Mouse (Mus musculus) hindbrain, embryonic 11.5 days (tissue): ENCODE data around the gene Gpr88. TPM values are rescaled to one million over a fixed set of nuclear protein-coding genes. Genes with fewer than 3 reads are reported as not detected.

Experiments used
- ATAC-seq: fragments of 200-750 bp; cut with Nextera tagmentation; 2 replicates; pipeline ENCODE4 v1.8.0; 2017; ENCODE audit warnings: mild to moderate bottlenecking, moderate TSS enrichment, moderate library complexity; ENCODE audit not compliant: low FRiP score
- DNase-seq: peaks from one replicate; pipeline ENCODE4 v3.0.0-alpha.2; 2015; ENCODE audit warnings: low spot score
- H3K27ac ChIP-seq: fragments of 300-500 bp; sonication (generic); 2 replicates; pipeline ENCODE4 v1.5.1; 2014; ENCODE audit warnings: mild to moderate bottlenecking, low read depth, low read length
- H3K27me3 ChIP-seq: fragments of 300-500 bp; sonication (generic); 2 replicates; pipeline ENCODE4 v1.6.1; 2014; ENCODE audit warnings: mild to moderate bottlenecking, low read length, moderate library complexity, mixed read lengths; ENCODE audit not compliant: control insufficient read depth, insufficient read depth
- H3K36me3 ChIP-seq: fragments of 300-500 bp; sonication (generic); 2 replicates; pipeline ENCODE4 v1.6.1; 2014; ENCODE audit warnings: mild to moderate bottlenecking, low read length, moderate library complexity, mixed read lengths; ENCODE audit not compliant: control insufficient read depth, insufficient read depth
- H3K4me1 ChIP-seq: fragments of 300-500 bp; sonication (generic); replicated peaks from 2 replicates; pipeline ENCODE4 v1.6.1; 2014; ENCODE audit warnings: low read length, mixed read lengths; ENCODE audit not compliant: control insufficient read depth, insufficient read depth
- H3K4me2 ChIP-seq: fragments of 300-500 bp; sonication (generic); replicated peaks from 2 replicates; pipeline ENCODE4 v1.6.1; 2014; ENCODE audit warnings: mild to moderate bottlenecking, low read depth, low read length
- H3K4me3 ChIP-seq: fragments of 300-500 bp; sonication (generic); 2 replicates; pipeline ENCODE4 v1.5.1; 2014; ENCODE audit warnings: low read depth, low read length
- H3K9ac ChIP-seq: fragments of 300-500 bp; sonication (generic); 2 replicates; pipeline ENCODE4 v1.6.1; 2014; ENCODE audit warnings: low read depth, low read length
- H3K9me3 ChIP-seq: fragments of 300-500 bp; sonication (generic); 2 replicates; pipeline ENCODE4 v1.6.1; 2016; ENCODE audit warnings: low read length; ENCODE audit not compliant: control insufficient read depth
- WGBS: fragments of 180-500 bp; shearing (Covaris S2); extraction: QIAGEN DNeasy Blood & Tissue Kit; methylation state at CpG from one replicate; pipeline ENCODE4 v1.1.7; 2014; 5-methylcytosine and 5-hydroxymethylcytosine counted together
- polyA plus RNA-seq: library from polyadenylated mRNA; unstranded; fragments of >200 nt; fragmentation: Nextera tagmentation; extraction: Ambion mirVana; gene quantifications from 2 replicates; pipeline ENCODE4 v1.2.1, GENCODE M21; 2014

The Gpr88 gene
- polyA plus RNA-seq, 1 experiment from 2014 or later, result 0.93 TPM

DNA sequence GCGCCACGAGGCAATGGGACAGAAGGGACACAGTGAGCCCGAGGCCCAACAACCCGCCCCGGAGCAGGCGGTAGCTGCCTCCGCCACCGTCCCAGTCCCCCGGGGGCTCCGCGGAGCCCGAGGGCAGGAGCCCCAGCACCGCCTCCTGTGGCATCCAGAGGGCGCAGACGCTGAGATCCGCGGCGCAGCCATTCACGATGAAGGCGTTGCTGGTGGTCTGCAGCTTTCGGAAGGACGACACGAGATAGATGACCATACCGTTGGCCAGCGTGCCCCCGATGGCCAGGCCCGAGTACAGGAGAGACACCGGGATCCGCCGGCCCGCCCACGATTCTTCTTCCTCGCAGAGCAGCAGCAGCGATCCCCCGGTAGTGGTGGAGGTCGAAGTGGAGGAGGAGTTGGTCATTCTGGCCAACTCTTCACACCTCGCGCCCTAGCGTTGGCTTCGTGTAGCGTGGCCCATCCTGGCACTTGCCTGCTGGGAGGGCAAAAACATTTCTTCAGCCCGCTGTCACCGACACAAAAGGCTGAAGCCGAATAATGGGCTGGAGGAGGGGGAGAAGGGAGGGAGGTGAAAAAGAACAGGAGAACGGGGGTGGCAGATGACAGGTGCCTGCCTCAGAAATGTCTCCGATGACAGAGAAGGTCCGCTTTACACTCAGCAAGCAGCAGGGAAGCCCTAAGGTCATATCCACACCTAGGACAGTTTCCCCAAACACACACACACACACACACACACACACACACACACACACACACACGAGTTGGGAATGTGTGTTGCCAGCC, 855 bp downstream of the Gpr88 start:
- ATAC-seq, result peak; percentile 62
- under 1% methylated on average over 47 of the region's 48 CpGs for WGBS
- Histone ChIP-seq H3K4me3 (peak overlapping the region; percentile 50), H3K27ac (no peak overlapping the region), H3K4me1 (peaks cover 8% of the 10 kb centered on the region), H3K9me3 (no peaks in the 10 kb centered on the region), H3K4me2 (peak overlapping the region; percentile 98), H3K36me3 (no peaks in the 10 kb centered on the region), H3K9ac (no peak overlapping the region; the same call in 1 of the 2 replicates), H3K27me3 (peaks cover 25% of the 10 kb centered on the region)
- DNase-seq, result peak; percentile 74

DNA sequence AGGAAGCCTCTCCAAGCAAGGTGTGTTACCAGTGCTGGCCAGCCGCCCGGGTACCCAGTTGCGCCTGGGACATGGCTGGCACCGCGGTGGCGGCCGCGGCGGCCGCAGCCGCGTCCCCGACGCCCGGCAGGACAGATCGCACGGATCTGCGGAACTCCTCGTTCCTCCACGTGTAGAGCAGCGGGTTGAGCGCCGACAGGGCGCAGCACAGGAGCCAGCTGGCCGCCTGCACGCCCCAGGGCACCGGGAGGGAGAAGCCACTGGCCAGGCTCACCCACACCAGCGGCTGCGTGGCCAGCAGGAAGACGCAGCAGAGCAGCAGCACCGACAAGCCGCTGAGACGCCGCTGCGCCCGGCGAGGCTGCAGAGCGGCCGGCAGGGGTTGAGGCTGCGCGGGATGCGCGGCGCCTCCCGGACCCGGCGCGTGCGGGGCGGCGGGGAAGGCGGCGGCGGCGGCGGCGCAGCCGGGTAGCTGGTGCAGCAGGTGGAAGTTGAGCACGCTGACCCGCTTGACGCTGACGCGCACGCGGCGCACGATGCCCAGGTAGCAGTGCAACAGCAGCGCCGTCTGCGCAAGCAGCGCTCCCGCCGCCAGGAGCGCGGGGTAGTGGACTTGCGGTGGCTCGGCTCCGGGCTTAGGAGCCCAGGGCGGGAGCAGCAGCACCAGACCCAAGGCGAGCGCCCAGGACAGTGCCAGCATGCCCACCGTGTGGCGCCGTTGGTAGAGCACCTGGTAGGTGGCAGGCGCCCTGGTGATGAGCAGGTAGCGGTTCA, 1.6 kb downstream of the Gpr88 start:
- DNase-seq (peak; percentile 66), ATAC-seq (peak; percentile 73)
- no peak overlapping the region for H3K27ac ChIP-seq
- no peaks in the 10 kb centered on the region for H3K36me3 ChIP-seq
- peak overlapping the region; percentile 50 for H3K4me3 ChIP-seq
- peak overlapping the region; percentile 98 for H3K4me2 ChIP-seq
- H3K4me1 ChIP-seq, result peaks cover 8% of the 10 kb centered on the region
- H3K9me3 ChIP-seq, result no peaks in the 10 kb centered on the region
- H3K27me3 ChIP-seq, result peaks cover 25% of the 10 kb centered on the region
- peak overlapping the region; percentile 44 for H3K9ac ChIP-seq
- under 1% methylated on average over 79 of the region's 86 CpGs for WGBS

DNA sequence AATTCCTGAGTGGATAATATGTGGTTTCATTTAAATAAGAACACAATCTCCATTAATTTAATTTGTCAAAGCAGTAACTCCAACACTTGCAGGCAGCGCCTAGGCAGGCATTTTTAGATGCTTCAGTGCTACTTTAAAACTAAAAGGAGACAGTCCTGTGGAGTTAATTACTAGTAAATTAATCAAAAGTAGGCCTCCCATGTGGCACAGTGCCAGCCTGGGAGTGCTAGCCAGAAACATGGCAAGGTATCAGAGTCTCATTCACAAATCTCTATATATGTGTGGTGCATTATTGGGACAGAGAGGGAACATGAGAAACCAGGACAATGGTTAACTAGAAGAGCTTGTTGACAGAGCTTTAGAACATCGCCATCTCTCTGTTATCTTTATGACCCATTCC, 4.3 kb downstream of the Gpr88 start:
- WGBS, result 87% methylated on average over 2 of the region's 2 CpGs
- no peak for ATAC-seq
- Histone ChIP-seq H3K36me3 (no peaks in the 10 kb centered on the region), H3K9me3 (no peaks in the 10 kb centered on the region), H3K4me1 (peaks cover 8% of the 10 kb centered on the region), H3K4me2 (no peak overlapping the region), H3K27me3 (peaks cover 25% of the 10 kb centered on the region), H3K4me3 (no peak overlapping the region), H3K27ac (no peak overlapping the region), H3K9ac (no peak overlapping the region)
- no peak for DNase-seq

DNA sequence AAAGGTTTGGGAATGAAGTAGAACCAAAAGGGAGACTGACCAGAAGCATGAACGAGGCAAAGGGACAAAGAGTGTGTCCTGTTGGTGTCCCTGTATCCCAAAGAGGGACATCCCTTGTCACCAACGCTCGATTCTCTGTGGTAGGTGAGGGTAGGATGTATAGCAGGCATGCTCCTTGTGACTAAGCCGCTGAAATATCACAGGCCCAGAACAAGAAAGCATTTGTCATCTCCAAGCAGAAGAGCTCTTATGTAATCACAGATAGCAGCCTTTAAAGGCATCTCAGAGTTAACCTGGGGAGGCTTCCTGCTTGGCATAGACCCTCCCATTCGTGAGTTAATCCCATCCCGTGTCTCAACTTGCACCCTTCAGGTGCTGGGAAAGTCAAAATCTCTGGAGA, 8.8 kb downstream of the Gpr88 start:
- H3K9me3 ChIP-seq, result no peaks in the 10 kb centered on the region
- DNase-seq (no peak), ATAC-seq (no peak)

DNA sequence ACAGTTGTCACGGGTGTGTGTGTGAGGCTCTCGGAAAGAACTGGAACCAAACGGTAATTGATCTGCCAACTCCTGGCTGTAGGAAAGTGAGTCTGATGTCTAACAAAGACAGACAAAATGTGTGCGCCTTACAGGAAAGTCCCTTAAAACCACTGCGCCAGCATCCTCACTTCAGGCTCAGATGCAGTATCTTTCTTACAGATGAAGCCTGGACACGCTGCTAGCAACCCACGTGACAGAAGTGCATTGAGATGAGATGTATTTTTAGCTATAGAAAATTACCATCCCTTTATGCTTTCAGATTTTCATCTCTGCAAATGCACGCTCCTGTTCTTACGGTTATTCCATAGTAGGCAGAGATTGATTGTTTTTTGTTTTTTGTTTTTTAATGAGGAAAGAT, 10.6 kb downstream of the Gpr88 start:
- Histone ChIP-seq H3K4me1 (no peaks in the 10 kb centered on the region), H3K27me3 (no peaks in the 10 kb centered on the region), H3K4me3 (no peak overlapping the region), H3K9me3 (no peaks in the 10 kb centered on the region), H3K9ac (no peak overlapping the region), H3K36me3 (no peaks in the 10 kb centered on the region), H3K27ac (no peak overlapping the region), H3K4me2 (no peak overlapping the region)
- ATAC-seq (no peak), DNase-seq (no peak)
- WGBS, result 75% methylated on average over 9 of the region's 9 CpGs

More for the DNA sequence above, 8.8 kb downstream of the Gpr88 start:
- Histone ChIP-seq H3K4me2 (no peak overlapping the region), H3K27me3 (no peaks in the 10 kb centered on the region), H3K9ac (no peak overlapping the region), H3K4me1 (no peaks in the 10 kb centered on the region), H3K36me3 (no peaks in the 10 kb centered on the region), H3K4me3 (no peak overlapping the region), H3K27ac (no peak overlapping the region)
- WGBS, result 76% methylated on average over 6 of the region's 6 CpGs

- 83% methylated on average over 5 of the region's 5 CpGs for WGBS
These were observed 15.8 kb downstream of the Gpr88 start for GRCm38 (mm10) chr3:116237527-116237926.

GRCm38 (mm10) chr3:116236856-116237255, 16.4 kb downstream of the Gpr88 start:
- WGBS, result 75% methylated on average over 4 of the region's 4 CpGs
- H3K4me1 ChIP-seq, result no peaks in the 10 kb centered on the region
- DNase-seq, result no peak
- no peak overlapping the region for H3K4me2 ChIP-seq
- H3K9me3 ChIP-seq, result no peaks in the 10 kb centered on the region
- ATAC-seq, result no peak
- H3K27ac ChIP-seq, result no peak overlapping the region
- no peaks in the 10 kb centered on the region for H3K27me3 ChIP-seq
- H3K4me3 ChIP-seq, result no peak overlapping the region
- H3K9ac ChIP-seq, result no peak overlapping the region
- no peaks in the 10 kb centered on the region for H3K36me3 ChIP-seq

More at GRCm38 (mm10) chr3:116237527-116237926, 15.8 kb downstream of the Gpr88 start:
- ATAC-seq (no peak), DNase-seq (no peak)
- Histone ChIP-seq H3K9ac (no peak overlapping the region), H3K36me3 (no peaks in the 10 kb centered on the region), H3K9me3 (no peaks in the 10 kb centered on the region), H3K4me3 (no peak overlapping the region), H3K27ac (no peak overlapping the region), H3K4me1 (no peaks in the 10 kb centered on the region), H3K27me3 (no peaks in the 10 kb centered on the region), H3K4me2 (no peak overlapping the region)

DNA sequence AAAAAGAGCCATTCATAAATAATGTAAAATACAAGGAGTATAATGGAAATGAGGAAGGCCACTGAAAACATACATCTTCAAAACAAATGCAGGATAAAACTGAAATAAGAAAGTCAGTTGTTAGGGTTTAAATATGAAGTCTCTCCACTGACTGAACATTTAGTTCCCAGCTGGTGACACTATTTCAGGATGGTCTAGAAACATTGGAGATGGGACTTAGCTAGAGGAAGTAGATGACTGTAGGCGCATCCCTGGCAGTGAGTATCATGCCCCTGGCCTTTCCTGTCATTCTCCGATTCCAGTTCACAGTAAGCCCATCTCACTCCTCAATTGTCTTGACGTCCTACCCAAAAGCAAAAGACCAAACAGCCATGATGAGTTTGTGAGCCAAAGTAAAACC, 19.8 kb downstream of the Gpr88 start:
- Histone ChIP-seq H3K9me3 (no peaks in the 10 kb centered on the region), H3K27ac (no peak overlapping the region), H3K4me3 (no peak overlapping the region), H3K4me2 (no peak overlapping the region), H3K36me3 (no peaks in the 10 kb centered on the region), H3K27me3 (no peaks in the 10 kb centered on the region), H3K9ac (no peak overlapping the region), H3K4me1 (no peaks in the 10 kb centered on the region)
- ATAC-seq (no peak), DNase-seq (no peak)
- 85% methylated on average over 3 of the region's 3 CpGs for WGBS
